Mouse (Mus musculus) lung, embryonic 15.5 days (tissue): Measurements from ENCODE around the gene Fam193a. TPM values are rescaled to one million over a fixed set of nuclear protein-coding genes. Genes with fewer than 3 reads are reported as not detected.

Experiments
- ATAC-seq: fragments of 200-750 bp; cut with Nextera tagmentation; 2 replicates; pipeline ENCODE4 v1.8.0; 2017; ENCODE audit warnings: moderate number of reproducible peaks, borderline replicate concordance; ENCODE audit not compliant: low FRiP score, low TSS enrichment; ENCODE audit errors: extremely low read depth
- H3K27ac ChIP-seq: fragments of 300-500 bp; sonication (generic); 2 replicates; pipeline ENCODE4 v1.5.1; 2015; ENCODE audit warnings: moderate library complexity, mild to moderate bottlenecking, inconsistent platforms
- H3K27me3 ChIP-seq: fragments of 300-500 bp; sonication (generic); 2 replicates; pipeline ENCODE4 v1.6.1; 2015; ENCODE audit warnings: inconsistent platforms
- H3K36me3 ChIP-seq: fragments of 300-500 bp; sonication (generic); 2 replicates; pipeline ENCODE4 v1.6.1; 2015; ENCODE audit warnings: inconsistent platforms
- H3K4me1 ChIP-seq: fragments of 300-500 bp; sonication (generic); 2 replicates; pipeline ENCODE4 v1.6.1; 2015; ENCODE audit warnings: inconsistent platforms
- H3K4me2 ChIP-seq: fragments of 300-500 bp; sonication (generic); 2 replicates; pipeline ENCODE4 v1.6.1; 2015; ENCODE audit warnings: inconsistent platforms, mild to moderate bottlenecking, moderate library complexity
- H3K4me3 ChIP-seq: fragments of 300-500 bp; sonication (generic); 2 replicates; pipeline ENCODE4 v1.5.1; 2015; ENCODE audit warnings: mild to moderate bottlenecking, inconsistent platforms
- H3K9ac ChIP-seq: fragments of 300-500 bp; sonication (generic); 2 replicates; pipeline ENCODE4 v1.6.1; 2015; ENCODE audit warnings: inconsistent platforms
- H3K9me3 ChIP-seq: fragments of 300-500 bp; sonication (generic); 2 replicates; pipeline ENCODE4 v1.6.1; 2016; ENCODE audit warnings: inconsistent platforms
- WGBS: fragments of 180-500 bp; shearing (Covaris S2); methylation state at CpG from one replicate; pipeline ENCODE4 v1.1.7; 2015; 5-methylcytosine and 5-hydroxymethylcytosine counted together
- polyA plus RNA-seq: library from polyadenylated mRNA; unstranded; fragments of >200 nt; fragmentation: Nextera tagmentation; extraction: Ambion mirVana; gene quantifications from 2 replicates; pipeline ENCODE4 v1.2.1, GENCODE M21; 2015

Fam193a gene
- polyA plus RNA-seq, 1 experiment from 2014 or later, result 11.7 TPM

GRCm38 (mm10) chr5:34527352-34527751, 157.6 kb downstream of the Fam193a start:
- Histone ChIP-seq H3K9me3 (no peaks in the 10 kb centered on the region), H3K27ac (no peak overlapping the region), H3K27me3 (no peaks in the 10 kb centered on the region; the same call in 1 of the 2 replicates), H3K4me2 (no peak overlapping the region), H3K36me3 (no peaks in the 10 kb centered on the region), H3K4me3 (no peak overlapping the region), H3K4me1 (0 out of 2 replicates have a peak, but pooled peaks cover 9% of the 10 kb centered on the region), H3K9ac (no peak overlapping the region)
- WGBS, result 84% methylated on average over 2 of the region's 2 CpGs
- no peak for ATAC-seq

GRCm38 (mm10) chr5:34528724-34529123, 159.0 kb downstream of the Fam193a start:
- Histone ChIP-seq H3K36me3 (no peaks in the 10 kb centered on the region), H3K4me1 (0 out of 2 replicates have a peak, but pooled peaks cover 9% of the 10 kb centered on the region), H3K4me2 (no peak overlapping the region), H3K27me3 (no peaks in the 10 kb centered on the region; the same call in 1 of the 2 replicates), H3K27ac (no peak overlapping the region), H3K9me3 (no peaks in the 10 kb centered on the region), H3K9ac (no peak overlapping the region), H3K4me3 (no peak overlapping the region)
- ATAC-seq, result no peak
- WGBS, result 73% methylated on average over 5 of the region's 5 CpGs

DNA sequence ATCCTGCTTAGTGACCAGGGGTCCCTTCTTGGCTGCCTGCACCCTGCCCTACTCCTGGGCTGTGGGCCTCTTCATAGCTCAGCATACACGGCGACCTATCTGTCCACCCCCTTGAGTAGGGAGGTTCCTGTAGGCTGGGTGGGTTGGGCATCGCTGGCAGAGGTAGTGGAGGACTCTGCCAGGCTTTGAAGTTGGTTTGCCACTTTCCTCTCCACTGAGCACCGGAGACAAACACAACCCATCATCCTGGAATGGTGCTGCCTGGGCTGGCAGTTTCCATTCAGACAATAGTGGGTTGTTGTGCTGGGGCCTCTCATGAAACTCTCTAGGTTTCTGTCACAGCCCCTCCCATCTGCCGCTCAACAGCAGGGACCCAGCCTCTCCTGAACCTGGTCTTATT, 160.4 kb downstream of the Fam193a start:
- Histone ChIP-seq H3K4me3 (no peak overlapping the region), H3K4me1 (0 out of 2 replicates have a peak, but pooled peaks cover 9% of the 10 kb centered on the region), H3K9me3 (no peaks in the 10 kb centered on the region), H3K36me3 (no peaks in the 10 kb centered on the region), H3K4me2 (no peak overlapping the region), H3K27ac (no peak overlapping the region), H3K27me3 (no peaks in the 10 kb centered on the region; the same call in 1 of the 2 replicates), H3K9ac (no peak overlapping the region)
- WGBS, result 57% methylated on average over 5 of the region's 5 CpGs
- ATAC-seq, result no peak

GRCm38 (mm10) chr5:34530687-34531086, 161.0 kb downstream of the Fam193a start:
- no peaks in the 10 kb centered on the region for H3K36me3 ChIP-seq
- 0 out of 2 replicates have a peak, but pooled peaks cover 8% of the 10 kb centered on the region for H3K4me1 ChIP-seq
- 46% methylated on average over 4 of the region's 4 CpGs for WGBS
- no peak overlapping the region for H3K9ac ChIP-seq
- no peak overlapping the region for H3K4me2 ChIP-seq
- no peak overlapping the region for H3K27ac ChIP-seq
- no peaks in the 10 kb centered on the region for H3K9me3 ChIP-seq
- ATAC-seq, result no peak
- H3K4me3 ChIP-seq, result no peak overlapping the region
- no peaks in the 10 kb centered on the region; the same call in 1 of the 2 replicates for H3K27me3 ChIP-seq

GRCm38 (mm10) chr5:34533066-34533465, 163.3 kb downstream of the Fam193a start:
- no peaks in the 10 kb centered on the region for H3K27me3 ChIP-seq
- H3K36me3 ChIP-seq, result no peaks in the 10 kb centered on the region
- 71% methylated on average over 5 of the region's 5 CpGs for WGBS
- no peak overlapping the region for H3K27ac ChIP-seq
- H3K4me3 ChIP-seq, result no peak overlapping the region
- H3K4me1 ChIP-seq, result no peaks in the 10 kb centered on the region
- ATAC-seq, result no peak
- no peaks in the 10 kb centered on the region for H3K9me3 ChIP-seq
- H3K4me2 ChIP-seq, result no peak overlapping the region
- H3K9ac ChIP-seq, result no peak overlapping the region

- H3K27ac ChIP-seq, result no peak overlapping the region
- no peaks in the 10 kb centered on the region for H3K9me3 ChIP-seq
- no peaks in the 10 kb centered on the region for H3K27me3 ChIP-seq
- H3K36me3 ChIP-seq, result no peaks in the 10 kb centered on the region
- 62% methylated on average over 3 of the region's 3 CpGs for WGBS
- no peak overlapping the region for H3K9ac ChIP-seq
- H3K4me2 ChIP-seq, result no peak overlapping the region
- no peak overlapping the region for H3K4me3 ChIP-seq
- H3K4me1 ChIP-seq, result no peaks in the 10 kb centered on the region
- ATAC-seq, result no peak
Measured at GRCm38 (mm10) chr5:34533820-34534219, 164.1 kb downstream of the Fam193a start.

GRCm38 (mm10) chr5:34534776-34535581, 165.2 kb downstream of the Fam193a start:
- H3K9ac ChIP-seq, result no peak overlapping the region
- no peak for ATAC-seq
- H3K27me3 ChIP-seq, result no peaks in the 10 kb centered on the region
- no peak overlapping the region for H3K4me2 ChIP-seq
- no peak overlapping the region for H3K27ac ChIP-seq
- H3K9me3 ChIP-seq, result no peaks in the 10 kb centered on the region
- H3K36me3 ChIP-seq, result no peaks in the 10 kb centered on the region
- no peak overlapping the region for H3K4me3 ChIP-seq
- 64% methylated on average over 5 of the region's 5 CpGs for WGBS
- H3K4me1 ChIP-seq, result no peaks in the 10 kb centered on the region

DNA sequence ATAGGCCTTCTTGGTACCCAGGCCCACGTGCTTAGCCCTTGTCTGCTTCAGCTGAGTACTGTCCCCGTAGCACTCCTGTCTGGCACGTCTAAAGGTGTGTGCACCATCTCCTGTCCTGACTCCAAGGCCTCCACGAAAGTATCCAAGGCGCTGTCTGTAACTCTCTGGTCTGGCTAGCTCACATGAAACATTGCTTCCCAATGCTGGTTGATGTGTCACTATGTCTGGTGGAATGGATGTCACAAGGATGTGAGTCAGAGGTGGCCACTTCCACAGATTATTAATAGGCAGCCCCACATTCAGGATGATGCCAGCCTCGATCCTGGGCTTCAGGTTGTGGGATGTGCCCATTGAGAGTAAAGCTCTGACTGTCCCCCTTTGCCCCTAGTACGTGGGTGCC, 166.1 kb downstream of the Fam193a start:
- no peaks in the 10 kb centered on the region for H3K36me3 ChIP-seq
- no peaks in the 10 kb centered on the region for H3K4me1 ChIP-seq
- 80% methylated on average over 7 of the region's 7 CpGs for WGBS
- H3K27me3 ChIP-seq, result no peaks in the 10 kb centered on the region
- no peak overlapping the region for H3K27ac ChIP-seq
- ATAC-seq, result no peak
- no peak overlapping the region for H3K4me2 ChIP-seq
- H3K9me3 ChIP-seq, result no peaks in the 10 kb centered on the region
- H3K9ac ChIP-seq, result no peak overlapping the region
- H3K4me3 ChIP-seq, result no peak overlapping the region

Other genes starting within 250 kb of the Fam193a start
- gene Poln, start 200.5 kb upstream of the Fam193a start, polyA plus RNA-seq, result 0.60 and 1.2 TPM in 2 replicates
- 42.2 and 43.9 TPM in 2 replicates for gene Haus3, start 200.4 kb upstream of the Fam193a start, polyA plus RNA-seq
- gene Mxd4, start 182.2 kb upstream of the Fam193a start, polyA plus RNA-seq, result 44.5 and 50.0 TPM in 2 replicates
- 0.20 and 0.64 TPM in 2 replicates for gene Zfyve28, start 81.5 kb upstream of the Fam193a start, polyA plus RNA-seq
- 0.14 and 0.24 TPM in 2 replicates for gene Cfap99, start 81.3 kb upstream of the Fam193a start, polyA plus RNA-seq
- 163 and 164 TPM in 2 replicates for gene Rnf4, start 33.6 kb upstream of the Fam193a start, polyA plus RNA-seq
- 18.2 and 21.5 TPM in 2 replicates for gene Tnip2, start 144.1 kb downstream of the Fam193a start, polyA plus RNA-seq
- 6.9 and 8.1 TPM in 2 replicates for gene Sh3bp2, start 155.9 kb downstream of the Fam193a start, polyA plus RNA-seq
- 204 and 206 TPM in 2 replicates for gene Add1, start 203.7 kb downstream of the Fam193a start, polyA plus RNA-seq